Mouse (Mus musculus) cerebellum, adult 2 months (tissue): ENCODE measurements around the gene Frmd8.
A peak's percentile ranks its signal among the peaks of the same experiment; 100 is the strongest.

ENCODE experiments used
- CTCF ChIP-seq: fragments of 200-500 bp; IDR thresholded peaks from 2 replicates; pipeline ENCODE4 v1.5.1; 2011; ENCODE audit warnings: low read depth, mild to moderate bottlenecking, control low read depth, low read length, moderate library complexity, borderline replicate concordance; ENCODE audit not compliant: insufficient read depth
- POLR2A ChIP-seq: fragments of 200-500 bp; IDR thresholded peaks from 2 replicates; pipeline ENCODE4 v1.6.1; 2011; ENCODE audit warnings: low read length, control low read depth, borderline replicate concordance; ENCODE audit not compliant: insufficient read depth

DNA sequence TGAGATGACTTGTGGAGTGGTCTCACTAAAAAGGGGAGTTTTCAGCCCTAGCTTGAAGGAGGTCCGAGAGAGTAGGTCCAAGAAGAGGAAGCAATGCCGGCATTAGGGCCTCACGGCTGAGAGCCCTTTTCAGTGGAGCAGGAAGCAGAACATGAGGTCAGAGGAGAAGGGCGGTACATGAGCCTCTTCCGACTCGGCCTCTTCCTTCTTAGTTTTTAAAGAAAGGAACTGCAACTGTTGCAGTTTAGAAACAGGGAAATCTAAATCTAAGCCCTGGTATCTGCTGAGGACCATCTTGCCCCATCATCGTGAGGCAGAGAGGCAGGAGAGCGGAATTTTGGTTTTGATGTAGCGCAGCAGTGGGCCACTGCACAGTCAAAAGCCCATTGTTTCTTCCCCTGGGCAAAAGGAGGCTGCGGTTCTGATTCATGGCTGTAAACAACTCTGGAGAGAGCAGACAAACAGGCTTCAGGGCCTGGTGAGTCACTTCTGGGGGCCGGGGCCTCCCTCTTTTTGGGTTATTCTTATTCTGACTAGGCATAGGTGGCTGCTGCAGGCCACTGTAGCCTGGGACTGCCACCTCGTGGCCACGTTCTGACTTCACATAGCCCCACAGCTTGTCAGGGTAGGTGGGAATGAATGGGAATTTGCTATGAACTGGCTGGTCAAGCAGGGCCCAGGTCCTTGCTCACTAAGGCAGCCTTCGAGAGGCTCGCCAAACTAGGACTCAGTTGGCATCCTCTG is 2.7 kb upstream of the Frmd8 start, which contains the start of gene Slc25a45:
- TF ChIP-seq POLR2A (no peak), CTCF (peak; percentile 87)
